Mouse (Mus musculus) neutrophil, adult 59 days (primary cell): ENCODE results near the gene Neil1. TPM values are rescaled to one million over a fixed set of nuclear protein-coding genes. Genes with fewer than 3 reads are reported as not detected.

Source experiments
- total RNA-seq, 2 experiments: library from RNA; stranded (reverse); gene quantifications; 1 replicate in 1 of 2; 2 replicates in 1 of 2; pipeline ENCODE4 v1.2.4; 2023

Gene Neil1
- 1 to 10 TPM; 3.8 to 5.4 TPM for total RNA-seq

DNA sequence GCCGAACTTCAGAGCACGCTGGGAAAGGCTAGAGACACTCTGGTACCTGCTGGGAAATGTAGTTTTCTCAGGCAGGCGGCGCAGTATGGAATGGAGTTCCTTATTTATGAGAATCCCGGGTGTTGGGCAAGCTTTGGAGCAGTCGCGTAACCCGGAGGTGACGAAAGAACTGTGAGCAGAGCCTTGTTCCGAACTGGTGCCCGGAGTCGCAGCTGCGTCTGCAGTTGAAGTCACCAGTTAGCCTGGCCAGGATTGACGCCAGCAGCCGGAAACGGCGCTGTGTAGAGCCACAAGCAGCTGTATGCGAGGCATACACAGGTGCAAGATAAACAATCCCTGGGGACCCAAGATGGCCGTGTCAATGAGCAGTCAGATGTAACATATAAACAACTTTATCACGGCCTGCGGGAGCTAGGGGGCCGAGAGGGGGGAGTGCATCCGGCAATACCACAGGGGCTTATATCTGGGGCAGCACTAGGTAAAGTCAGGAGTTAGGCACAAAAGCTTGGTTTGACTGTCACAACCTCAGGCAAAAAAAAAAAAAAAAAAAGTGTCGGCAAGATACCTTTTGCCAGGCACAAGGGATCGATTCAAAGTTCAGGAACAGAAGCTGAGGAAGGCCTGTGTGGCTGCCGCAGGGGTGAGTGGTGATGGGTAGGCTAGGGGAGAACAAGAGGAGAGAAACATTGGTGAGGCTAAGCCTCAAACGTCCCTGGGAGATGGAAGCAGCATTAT is at the start of gene Neil1:
Neil1 (minus strand) TSS at position 162 of the 735 bp plus-strand sequence.

DNA sequence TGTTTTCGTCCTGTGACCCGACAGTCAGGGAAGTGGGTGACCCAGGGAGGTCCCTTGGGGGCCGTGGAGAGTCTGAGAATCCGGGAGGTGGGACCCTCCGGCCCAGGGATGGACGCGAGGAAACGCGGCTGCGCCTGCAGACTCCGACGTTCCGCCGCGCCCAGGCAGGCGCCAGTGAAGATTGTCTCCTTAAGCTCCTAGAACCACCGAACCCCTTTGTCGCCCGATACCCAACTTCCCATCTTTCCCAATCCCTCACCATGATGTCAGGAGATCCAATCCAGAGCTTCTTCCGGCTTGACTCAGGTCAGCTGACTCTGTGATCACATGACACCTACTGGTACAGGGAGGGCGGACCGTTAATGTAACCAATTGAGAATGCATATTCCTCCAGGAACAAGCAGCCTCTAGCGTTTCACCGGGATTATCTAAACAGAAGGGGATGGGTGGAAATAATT is 9.9 kb upstream of the Neil1 start, which contains the start of gene Commd4:
Commd4 (minus strand) TSS at position 319 of the 458 bp plus-strand sequence.

GRCm38 (mm10) chr9:57130577-57131433 is 17.3 kb downstream of the Neil1 start, which contains the start of gene Man2c1:
Man2c1 (plus strand) TSS chr9:57130690.

Other genes starting within 250 kb of the Neil1 start
- gene Snx33, start 219.9 kb downstream of the Neil1 start, total RNA-seq: 1 to 10 TPM; 2.3 to 3.2 TPM
- gene Imp3, start 210.8 kb downstream of the Neil1 start, total RNA-seq: 10 to 100 TPM; 34.5 to 37.8 TPM
- 1 to 10 TPM; 1.8 to 2.2 TPM for gene Snupn, start 197.4 kb downstream of the Neil1 start, total RNA-seq
- 10 to 100 TPM; 17.4 to 18.5 TPM for gene Ptpn9, start 153.4 kb downstream of the Neil1 start, total RNA-seq
- 10 to 100 TPM; 72.9 to 79.6 TPM for gene Sin3a, start 76.3 kb downstream of the Neil1 start, total RNA-seq
- 10 to 100 TPM; 56.3 to 73.7 TPM for gene Man2c1, start 17.6 kb downstream of the Neil1 start, total RNA-seq
- 10 to 100 TPM; 47.1 to 64.3 TPM for gene Commd4, start 10.0 kb upstream of the Neil1 start, total RNA-seq
- not detected for gene Trcg1, start 88.3 kb upstream of the Neil1 start, total RNA-seq
- gene 1700017B05Rik, start 114.3 kb upstream of the Neil1 start, total RNA-seq: 10 to 100 TPM; 49.3 to 55.2 TPM